ENCODE assay signal across 8 mouse cellular contexts in the genomic region with DNA sequence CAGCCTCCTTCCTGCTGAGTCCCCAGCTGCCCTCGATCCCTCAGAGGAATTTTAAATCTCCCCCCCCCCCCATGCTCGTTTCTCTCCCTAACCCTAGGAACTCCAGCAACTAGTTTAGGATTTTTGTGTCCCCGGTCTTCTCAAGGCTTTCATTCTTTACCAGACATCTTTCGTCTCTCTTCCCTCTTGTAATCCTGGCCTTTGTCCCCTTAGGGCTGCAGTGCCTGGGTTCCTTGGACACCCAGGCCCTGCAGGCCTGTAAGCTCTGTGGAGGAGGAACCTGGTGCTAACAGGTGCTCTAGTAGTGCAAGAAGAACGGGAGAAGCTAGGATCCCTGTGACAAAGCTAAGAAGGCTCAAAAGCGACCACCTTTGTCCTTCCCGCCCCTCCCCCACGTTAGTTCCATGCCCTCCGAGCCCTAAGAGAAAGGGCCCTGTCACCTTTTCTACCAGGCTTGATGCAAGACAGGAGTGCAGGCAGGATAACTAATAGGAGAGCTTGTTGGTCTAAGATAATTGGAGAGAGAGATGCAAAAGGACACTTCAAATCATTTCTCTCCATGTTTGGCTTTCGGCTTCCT. TPM values are rescaled to one million over a fixed set of nuclear protein-coding genes. Genes with fewer than 3 reads are reported as not detected.
DNase-seq lines count a peak whose midpoint lies in the region; ATAC-seq and TF ChIP-seq lines count a peak whose summit lies in the region.

No protein-coding gene starts in this region.

- H3K4me1 ChIP-seq in kidney, postnatal 0 days (replicated peaks; ENCODE audit: insufficient read depth, low read length) = no peaks in the 10 kb centered on the region
- H3K4me1 ChIP-seq in embryonic facial prominence, embryonic 11.5 days (ENCODE audit: control insufficient read depth, insufficient read depth, low read length) = no peaks in the 10 kb centered on the region
- no peaks in the 10 kb centered on the region; the same call in none of the 2 replicates for H3K4me1 ChIP-seq in hindbrain, embryonic 16.5 days (ENCODE audit: control insufficient read depth, insufficient read depth, low read depth, low read length)

- no peaks in the 10 kb centered on the region for H3K9me3 ChIP-seq in kidney, postnatal 0 days (replicated peaks; ENCODE audit: low read length)
- no peaks in the 10 kb centered on the region for H3K9me3 ChIP-seq in embryonic facial prominence, embryonic 11.5 days (replicated peaks; ENCODE audit: control insufficient read depth, low read length)
- no peaks in the 10 kb centered on the region for H3K9me3 ChIP-seq in hindbrain, embryonic 16.5 days (ENCODE audit: control insufficient read depth, low read length)

- peak overlapping the region; percentile 48 for H3K4me3 ChIP-seq in kidney, postnatal 0 days (replicated peaks; ENCODE audit: low read depth, low read length)
- peak overlapping the region; percentile 58 for H3K4me3 ChIP-seq in embryonic facial prominence, embryonic 11.5 days (ENCODE audit: low read depth, low read length)
- H3K4me3 ChIP-seq in hindbrain, embryonic 16.5 days (ENCODE audit: low read length) = peak overlapping the region; percentile 40

- peak overlapping the region; percentile 59 for H3K4me2 ChIP-seq in kidney, postnatal 0 days (ENCODE audit: low read length)
- peak overlapping the region; percentile 49 for H3K4me2 ChIP-seq in embryonic facial prominence, embryonic 11.5 days (ENCODE audit: low read depth, low read length)
- H3K4me2 ChIP-seq in hindbrain, embryonic 16.5 days (ENCODE audit: low read length) = peak overlapping the region; percentile 48

- H3K27me3 ChIP-seq in kidney, postnatal 0 days (ENCODE audit: insufficient read depth, low read length) = no peaks in the 10 kb centered on the region
- no peaks in the 10 kb centered on the region for H3K27me3 ChIP-seq in embryonic facial prominence, embryonic 11.5 days (ENCODE audit: control insufficient read depth, insufficient read depth, low read length)
- H3K27me3 ChIP-seq in hindbrain, embryonic 16.5 days (replicated peaks; ENCODE audit: control insufficient read depth, insufficient read depth, low read length) = no peaks in the 10 kb centered on the region

- 24% methylated on average over 10 of the region's 10 CpGs for WGBS in kidney, postnatal 0 days
- 15% methylated on average over 10 of the region's 10 CpGs for WGBS in embryonic facial prominence, embryonic 11.5 days
- WGBS in hindbrain, embryonic 16.5 days = 26% methylated on average over 10 of the region's 10 CpGs

- no peak for TF ChIP-seq CTCF in kidney, postnatal 0 days (IDR thresholded peaks at IDR 0.05; ENCODE audit: low read depth)

- peak overlapping the region; percentile 84 for H3K27ac ChIP-seq in kidney, postnatal 0 days
- peak overlapping the region; percentile 83 for H3K27ac ChIP-seq in embryonic facial prominence, embryonic 11.5 days (replicated peaks; ENCODE audit: low read depth, low read length)
- peak overlapping the region; percentile 34; the same call in 1 of the 2 replicates for H3K27ac ChIP-seq in hindbrain, embryonic 16.5 days (ENCODE audit: low read depth, low read length)

- peak overlapping the region; percentile 67 for H3K9ac ChIP-seq in kidney, postnatal 0 days (ENCODE audit: low read depth, low read length)
- H3K9ac ChIP-seq in embryonic facial prominence, embryonic 11.5 days (replicated peaks; ENCODE audit: low read length) = peak overlapping the region; percentile 85
- H3K9ac ChIP-seq in hindbrain, embryonic 16.5 days (ENCODE audit: low read depth, low read length) = peak overlapping the region; percentile 51

- no peaks in the 10 kb centered on the region for H3K36me3 ChIP-seq in kidney, postnatal 0 days (ENCODE audit: insufficient read depth, low read length)
- H3K36me3 ChIP-seq in embryonic facial prominence, embryonic 11.5 days (replicated peaks; ENCODE audit: control insufficient read depth, insufficient read depth, low read depth, low read length) = no peaks in the 10 kb centered on the region
- no peaks in the 10 kb centered on the region for H3K36me3 ChIP-seq in hindbrain, embryonic 16.5 days (ENCODE audit: control insufficient read depth, insufficient read depth, low read length)

- ATAC-seq in kidney, postnatal 0 days (replicated peaks; ENCODE audit: low FRiP score, low read depth) = no peak
- no peak for ATAC-seq in embryonic facial prominence, embryonic 11.5 days (replicated peaks; ENCODE audit: insufficient number of reproducible peaks, low FRiP score, low TSS enrichment, low read depth)
- ATAC-seq in hindbrain, embryonic 16.5 days = no peak

- no peak for DNase-seq in kidney, postnatal 0 days (ENCODE audit: low spot score)
- no peak for DNase-seq in kidney, adult 9 months
- peak; percentile 31 for DNase-seq in embryonic facial prominence, embryonic 11.5 days (ENCODE audit: low spot score)
- DNase-seq in naive thymus-derived CD4-positive, alpha-beta T cell, adult 2 months (ENCODE audit: low read depth) = peak; percentile 16
- DNase-seq in urinary bladder, postnatal 25 days (ENCODE audit: low spot score) = no peak
- DNase-seq in frontal cortex, postnatal 10 days (ENCODE audit: low spot score in 2 of 2) = no peak
- DNase-seq in lung, postnatal 4 days = no peak

RNA-seq across cellular contexts. Expression of gene Dlg3, which starts 10.2 kb away (rescaled TPM):
- 1.8 and 1.9 TPM in 2 replicates for polyA plus RNA-seq in kidney, postnatal 0 days (2015; fragmentation: Nextera tagmentation; extraction: Ambion mirVana)
- 4.8 and 10.9 TPM in 2 replicates for polyA plus RNA-seq in embryonic facial prominence, embryonic 11.5 days (2014; fragmentation: Nextera tagmentation; extraction: Ambion mirVana)
- polyA plus RNA-seq in hindbrain, embryonic 16.5 days (2015; fragmentation: Nextera tagmentation; extraction: Ambion mirVana) = 10.1 and 12.0 TPM in 2 replicates

RNA-seq across cellular contexts. Expression of gene Gdpd2, which starts 48.1 kb away (rescaled TPM):
- polyA plus RNA-seq in kidney, postnatal 0 days (2015; fragmentation: Nextera tagmentation; extraction: Ambion mirVana) = 0.94 and 1.3 TPM in 2 replicates
- 3.3 and 4.3 TPM in 2 replicates for polyA plus RNA-seq in embryonic facial prominence, embryonic 11.5 days (2014; fragmentation: Nextera tagmentation; extraction: Ambion mirVana)
- polyA plus RNA-seq in hindbrain, embryonic 16.5 days (2015; fragmentation: Nextera tagmentation; extraction: Ambion mirVana) = 38.5 and 45.9 TPM in 2 replicates

Comparison
In these comparisons a context has a peak if more than half of its experiments do, and no peak if none do; other contexts are left out.
1. DNase-seq: peak in embryonic facial prominence, embryonic 11.5 days (single experiment) and naive thymus-derived CD4-positive, alpha-beta T cell, adult 2 months (single experiment); none in kidney, postnatal 0 days (single experiment), kidney, adult 9 months (single experiment), urinary bladder, postnatal 25 days (single experiment), frontal cortex, postnatal 10 days (0 of 2) and lung, postnatal 4 days (0 of 2).
2. H3K27ac ChIP-seq: peak in every context shown above with its lines; median percentile 84 in kidney, postnatal 0 days; 83 in embryonic facial prominence, embryonic 11.5 days; 34 in hindbrain, embryonic 16.5 days.
3. Peak in every context shown above with its lines, with median percentiles within 50 percentile points of each other: H3K4me2 ChIP-seq, H3K4me3 ChIP-seq and H3K9ac ChIP-seq.